Mouse (Mus musculus) lung, postnatal 10 days (tissue): ENCODE measurements around the gene Prrc2a.

Source experiments
- DNase-seq: peaks from one replicate; pipeline ENCODE4 v3.0.0; 2021

Prrc2a gene

GRCm38 (mm10) chr17:35189186-35189585 is 24.5 kb upstream of the Prrc2a start:
- DNase-seq: no peak

DNA sequence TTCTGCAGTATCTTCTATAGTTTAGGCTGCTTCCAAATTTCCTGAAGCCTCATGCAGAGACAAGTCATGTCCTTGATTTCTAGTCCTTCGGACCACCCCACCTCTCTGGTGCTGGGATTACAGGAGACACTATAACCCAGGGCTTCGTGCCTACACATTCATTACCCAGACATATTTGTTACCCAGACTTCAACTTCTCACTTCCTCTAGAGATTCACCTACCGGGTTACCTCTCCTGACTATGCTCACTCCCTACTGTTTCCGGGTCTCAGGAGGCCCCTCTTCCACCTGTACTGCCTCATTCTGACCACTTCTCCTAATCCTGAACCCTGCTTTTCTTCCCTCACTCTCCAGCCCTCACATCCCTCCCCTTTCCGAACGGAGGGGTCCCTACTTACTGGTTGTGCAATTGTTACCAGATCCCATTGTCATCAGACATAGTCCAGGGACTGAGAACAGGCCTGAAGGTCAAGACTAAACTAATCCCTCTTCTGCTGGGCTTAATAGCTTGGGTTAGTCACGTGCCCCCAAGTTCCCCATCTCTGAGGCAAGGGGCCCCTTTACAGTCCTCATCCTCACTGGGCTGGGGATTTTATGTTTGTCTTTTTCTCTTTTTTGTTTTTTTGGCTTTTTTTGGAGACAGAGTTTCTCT is 23.4 kb upstream of the Prrc2a start, which contains the start of gene Lst1:
TSS of gene Lst1 (minus strand) at position 481 of the 652 bp plus-strand sequence.
- DNase-seq: no peak

DNA sequence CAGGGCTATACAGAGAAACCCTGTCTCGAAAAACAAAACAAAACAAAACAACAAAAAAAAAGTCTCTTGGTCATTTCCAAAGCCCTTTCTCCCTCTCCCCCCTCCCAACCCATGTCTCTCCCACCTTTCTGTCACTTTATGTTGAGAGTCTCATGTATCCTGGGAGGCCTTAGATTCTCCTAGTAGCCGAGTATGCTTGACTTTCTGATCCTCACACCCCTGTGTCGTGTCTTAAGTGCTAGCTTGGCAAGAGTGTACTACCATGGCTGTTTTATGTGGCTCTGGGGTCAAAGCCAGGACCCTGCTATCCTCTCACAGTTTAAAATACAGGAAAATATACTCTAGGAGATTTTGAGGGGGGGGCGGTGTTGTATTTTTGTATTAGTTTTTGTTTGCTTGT is 22.6 kb upstream of the Prrc2a start:
- DNase-seq: no peak

DNA sequence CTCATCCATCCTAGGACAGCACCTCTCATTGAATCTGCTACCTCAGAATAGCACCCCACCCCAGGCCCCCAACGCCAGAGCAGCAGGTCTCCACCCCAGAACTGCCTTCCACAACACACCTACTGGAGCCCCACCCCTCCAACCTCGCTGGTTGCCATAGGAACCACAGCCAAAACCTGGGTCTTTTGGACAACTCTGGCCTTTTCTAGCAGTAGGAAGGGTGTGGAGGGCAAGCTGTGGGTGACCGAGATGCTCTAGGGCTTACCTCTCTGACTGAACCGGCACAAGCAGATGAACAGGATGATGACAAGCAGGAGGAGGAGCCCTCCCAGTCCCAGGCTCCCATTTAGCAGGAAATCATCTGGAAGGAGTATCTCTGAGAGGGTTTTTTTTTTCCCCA is 22.0 kb upstream of the Prrc2a start:
- peak; percentile 59 for DNase-seq

DNA sequence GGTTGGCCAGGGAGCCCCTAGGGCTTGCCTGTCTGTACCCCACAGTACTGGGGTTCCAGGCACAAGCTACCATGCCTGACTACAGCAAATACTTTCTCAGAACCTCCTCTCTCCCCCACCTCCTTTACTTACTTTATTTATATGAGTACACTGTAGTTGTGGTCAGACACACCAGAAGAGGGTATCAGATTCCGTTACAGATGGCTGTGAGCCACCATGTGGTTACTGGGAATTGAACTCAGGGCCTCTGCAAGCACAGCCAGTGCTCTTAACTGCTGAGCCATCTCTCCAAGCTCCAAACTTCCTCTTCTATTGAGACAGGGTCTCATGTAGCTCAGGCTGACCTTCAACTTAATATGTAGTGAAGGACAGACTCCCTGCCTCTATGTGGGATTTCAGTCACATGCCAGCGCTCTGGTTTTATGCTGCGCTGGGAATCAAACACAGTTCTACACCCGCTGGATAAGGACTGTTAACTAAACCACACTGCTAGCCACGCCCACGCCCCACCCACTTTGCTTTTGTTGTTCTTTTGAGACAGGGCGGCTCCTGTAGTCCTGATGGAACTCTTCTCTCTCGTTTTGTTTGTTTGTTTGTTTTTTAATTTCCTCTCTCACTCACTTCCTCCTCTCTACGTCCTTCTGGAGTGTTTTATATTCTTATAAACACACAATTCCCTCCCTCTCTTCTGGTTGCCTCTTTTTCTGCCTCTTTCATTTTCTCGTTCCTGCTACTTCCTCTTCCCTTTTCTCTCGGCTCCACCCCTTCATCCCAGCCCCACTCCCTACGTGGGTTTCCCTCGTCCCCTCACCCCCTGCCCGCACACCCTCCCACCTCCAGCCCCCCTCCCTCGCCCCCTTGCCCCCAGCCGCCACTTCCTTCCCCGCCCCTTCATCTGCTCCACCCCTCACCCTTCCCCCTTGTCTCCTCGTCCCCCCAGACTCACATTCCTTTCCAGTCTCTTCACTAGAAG is 21.2 kb upstream of the Prrc2a start:
- DNase-seq: peak; percentile 93

GRCm38 (mm10) chr17:35180093-35180492 is 15.4 kb upstream of the Prrc2a start:
- DNase-seq: no peak

DNA sequence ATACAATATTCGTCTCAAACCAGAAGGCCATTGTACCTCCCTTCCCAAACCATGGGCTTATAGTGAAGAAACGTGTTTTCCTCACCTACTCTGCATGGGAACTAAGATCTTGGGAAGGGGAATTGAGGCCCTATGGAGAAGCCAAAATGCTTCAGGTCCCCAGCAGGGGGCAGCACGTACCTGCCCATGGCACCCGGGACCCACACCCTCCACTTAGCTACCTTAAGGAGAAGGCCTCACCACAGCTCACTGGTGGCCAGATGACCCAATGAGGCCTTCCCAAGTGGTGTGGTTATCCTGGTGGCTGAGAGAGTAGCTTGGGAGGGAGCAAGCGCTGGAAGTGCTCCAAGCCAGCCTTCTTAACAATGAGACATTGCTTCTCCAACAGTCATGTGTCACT is 13.8 kb upstream of the Prrc2a start:
- peak; percentile 85 for DNase-seq

DNA sequence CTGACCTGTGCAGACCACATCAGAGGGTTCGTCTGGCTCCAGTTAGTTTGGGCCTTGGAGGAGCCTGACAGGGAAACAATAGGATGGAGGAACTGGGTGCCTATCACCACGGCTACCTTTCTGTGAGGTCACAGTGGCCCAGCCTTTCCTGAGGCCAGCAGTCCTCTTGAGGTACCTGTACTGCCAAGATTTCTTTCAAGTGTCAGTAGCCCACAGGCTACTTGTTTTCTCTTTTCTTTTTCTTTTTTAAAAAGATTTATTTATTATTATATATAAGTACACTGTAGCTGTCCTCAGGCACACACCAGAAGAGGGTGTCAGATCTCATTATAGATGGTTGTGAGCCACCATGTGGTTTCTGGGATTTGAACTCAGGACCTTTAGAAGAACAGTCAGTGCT is 11.3 kb upstream of the Prrc2a start, which contains the start of gene Aif1:
TSS of gene Aif1 (minus strand) at position 101 of the 400 bp plus-strand sequence.
- DNase-seq: no peak

DNA sequence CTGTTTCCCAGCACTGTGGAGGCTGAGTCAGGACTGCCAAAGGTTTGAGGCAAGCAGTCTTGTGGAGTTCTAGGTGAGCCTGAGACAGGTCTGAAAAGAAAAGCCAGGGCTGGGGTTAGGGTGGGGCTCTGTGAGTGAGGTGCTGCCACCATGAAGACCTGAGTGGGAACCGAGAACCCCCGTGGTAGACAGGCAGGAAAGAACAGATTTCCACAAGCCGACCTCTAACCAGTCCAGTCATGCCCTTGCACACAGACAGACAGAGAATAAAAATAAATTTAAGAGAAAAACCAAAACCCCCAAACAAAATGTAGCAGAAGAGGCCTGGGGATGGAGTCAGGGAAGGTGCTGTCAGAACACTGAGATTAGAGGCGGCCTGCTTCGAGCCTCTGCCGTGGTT is 10.7 kb upstream of the Prrc2a start:
- no peak for DNase-seq

DNA sequence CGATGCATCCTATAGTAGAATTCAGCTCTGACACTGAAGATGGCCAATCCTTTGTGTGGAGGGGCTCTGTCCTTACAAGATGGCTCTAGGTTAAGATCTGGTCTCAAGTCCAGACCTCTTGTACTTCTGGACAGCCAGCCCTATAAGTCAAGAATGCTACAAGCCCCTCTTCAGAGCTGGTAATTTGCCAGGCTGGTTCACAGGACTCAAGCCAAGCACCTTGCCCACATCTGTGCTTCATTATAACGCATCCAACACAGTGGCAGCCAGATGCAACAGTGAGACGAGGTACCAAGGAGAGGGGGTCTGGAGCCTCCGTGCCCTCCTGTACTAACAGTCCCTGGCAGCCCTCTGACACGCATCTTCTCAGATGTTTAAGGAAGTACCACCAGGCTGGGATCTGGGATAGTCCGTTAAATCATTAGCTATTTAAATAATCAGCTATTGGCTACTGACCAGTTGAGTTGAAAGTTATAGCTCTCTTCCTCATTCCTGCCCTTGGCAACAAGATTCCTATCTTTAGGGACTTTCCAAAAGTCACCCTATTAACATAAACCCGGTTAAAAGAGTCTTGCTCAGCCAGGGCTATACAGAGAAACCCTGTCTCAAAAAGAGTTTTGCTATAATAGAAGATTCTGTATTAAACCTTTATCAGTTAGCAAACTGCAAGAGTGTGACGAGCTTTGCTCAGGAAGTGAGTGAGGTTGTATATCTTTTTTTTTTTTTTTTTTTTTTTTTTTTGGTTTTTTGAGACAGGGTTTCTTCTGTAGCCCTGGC is 9.7 kb upstream of the Prrc2a start:
- no peak for DNase-seq

GRCm38 (mm10) chr17:35173329-35173728 is 8.6 kb upstream of the Prrc2a start:
- no peak for DNase-seq

- DNase-seq: no peak
Measured at GRCm38 (mm10) chr17:35172445-35173234, 7.9 kb upstream of the Prrc2a start.

- peak; percentile 49 for DNase-seq
Measured at GRCm38 (mm10) chr17:35168541-35169207, 4.0 kb upstream of the Prrc2a start.

DNA sequence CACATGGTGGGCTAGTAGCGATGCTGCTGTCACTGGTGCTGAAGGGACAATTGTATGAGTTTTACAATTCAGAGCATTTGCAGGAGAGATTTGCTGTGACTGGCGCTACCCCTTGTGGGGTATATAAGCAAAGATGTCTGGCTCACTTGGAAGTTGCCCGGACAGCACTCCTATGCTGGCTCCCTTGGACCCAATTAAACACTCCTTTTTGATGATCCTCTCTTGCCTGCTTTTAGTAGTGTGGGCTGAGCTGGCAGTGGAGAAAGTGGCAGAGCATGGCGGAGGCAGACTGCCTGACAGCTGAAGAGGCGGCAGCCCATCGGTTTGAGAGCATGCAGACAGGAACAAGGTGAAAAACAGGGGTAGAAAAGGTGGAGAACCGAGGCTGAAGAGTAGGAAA is 3.1 kb upstream of the Prrc2a start:
- no peak for DNase-seq

DNA sequence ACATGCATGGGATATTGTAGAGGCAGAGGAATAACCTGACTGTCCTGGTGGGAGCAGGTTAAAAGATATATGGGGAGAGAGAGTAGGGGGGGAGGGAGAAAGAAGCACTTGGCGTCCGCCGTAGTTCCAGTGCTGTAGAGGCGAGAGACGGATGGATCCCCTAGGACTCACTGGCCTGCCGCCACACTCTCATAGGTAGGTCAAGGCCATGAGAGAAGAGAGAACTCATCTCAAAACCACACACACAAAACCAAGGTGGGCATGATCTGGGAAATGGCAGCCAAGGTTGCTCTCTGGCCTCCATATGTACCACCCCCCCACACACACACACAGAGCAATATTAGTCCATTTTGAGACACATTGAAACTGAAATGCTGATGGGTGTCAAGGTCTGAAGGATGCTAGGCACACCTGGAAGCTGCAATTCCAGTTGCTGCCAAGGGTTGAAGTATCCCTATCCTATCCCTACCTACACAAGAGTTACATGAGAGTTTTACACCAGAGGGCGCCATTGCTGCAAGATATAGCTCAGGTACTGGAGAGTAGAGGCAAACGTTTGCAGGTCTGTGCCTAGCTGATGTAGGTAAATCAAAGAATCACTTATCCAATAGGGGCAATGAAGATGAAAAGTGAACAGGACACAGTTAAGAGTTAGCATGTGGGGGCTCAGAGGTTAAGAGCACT is 1.8 kb upstream of the Prrc2a start:
- DNase-seq: peak; percentile 79

DNA sequence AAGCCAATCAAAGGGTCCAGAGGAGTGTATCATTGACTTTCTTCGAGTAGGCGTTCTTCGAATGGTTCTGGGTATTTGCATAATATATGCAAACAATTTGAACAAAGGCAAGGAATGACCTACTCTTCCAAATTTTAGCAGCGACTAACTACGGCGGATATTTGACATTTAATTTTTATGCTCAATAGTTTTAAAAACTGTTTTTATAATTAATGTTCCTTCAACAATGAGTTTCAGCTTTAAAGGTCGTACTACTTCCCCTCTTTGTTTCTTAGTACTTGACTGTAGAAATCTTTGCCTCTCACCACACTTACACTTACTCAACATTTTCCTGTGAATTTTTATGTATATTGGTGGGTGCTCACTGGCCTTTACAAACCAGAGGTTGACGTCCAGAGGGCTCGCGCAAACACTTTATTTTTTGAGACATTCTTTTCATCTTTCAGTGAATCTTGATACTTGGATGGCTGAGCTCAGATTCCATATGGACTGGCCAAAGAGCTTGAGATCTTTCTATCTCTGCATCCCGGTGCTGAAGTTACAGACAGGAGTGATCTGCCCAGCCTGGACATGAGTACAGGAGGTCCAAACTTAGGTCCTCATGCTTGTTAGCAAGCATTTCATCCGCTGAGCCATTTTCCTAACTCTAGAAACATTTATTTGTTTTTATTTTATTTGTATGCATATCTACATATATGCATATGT is 906 bp upstream of the Prrc2a start:
- no peak for DNase-seq

GRCm38 (mm10) chr17:35164218-35164567 is 504 bp downstream of the Prrc2a start:
- no peak for DNase-seq

DNA sequence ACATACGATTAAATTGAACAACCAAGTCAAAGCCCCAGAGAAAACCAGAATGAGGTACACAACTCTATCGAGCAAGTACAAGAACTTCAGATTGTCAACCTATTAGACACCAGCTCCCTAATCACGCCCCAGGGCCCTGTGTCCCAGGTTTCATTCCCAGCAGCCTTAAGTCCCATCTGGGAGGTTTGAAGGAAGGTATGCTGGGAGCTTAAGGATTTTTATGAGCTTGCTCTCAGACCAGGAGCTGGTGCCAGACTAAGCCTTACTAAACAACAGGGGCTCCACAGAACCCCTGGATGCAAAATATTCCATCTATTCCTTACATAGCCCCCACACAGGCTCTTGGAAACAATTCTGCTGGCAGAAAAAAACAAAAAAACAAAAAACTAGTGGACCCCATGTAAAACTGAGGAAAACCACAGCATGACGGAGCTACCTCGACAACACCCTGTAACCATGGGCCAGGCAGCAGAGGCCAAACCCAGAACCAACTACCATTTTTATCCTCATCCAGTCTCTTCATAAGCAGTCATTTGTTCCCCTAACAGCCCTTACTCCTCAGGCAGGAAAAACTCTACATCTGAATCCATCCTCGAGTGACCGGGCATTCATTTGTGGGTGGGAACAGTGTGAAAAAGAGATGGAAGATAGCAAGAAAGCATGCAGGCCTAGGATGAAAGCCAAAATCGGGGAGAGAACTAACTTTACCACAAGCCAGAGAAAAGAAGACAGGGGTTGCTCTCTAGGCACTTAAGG is 1.2 kb downstream of the Prrc2a start:
- no peak for DNase-seq

DNA sequence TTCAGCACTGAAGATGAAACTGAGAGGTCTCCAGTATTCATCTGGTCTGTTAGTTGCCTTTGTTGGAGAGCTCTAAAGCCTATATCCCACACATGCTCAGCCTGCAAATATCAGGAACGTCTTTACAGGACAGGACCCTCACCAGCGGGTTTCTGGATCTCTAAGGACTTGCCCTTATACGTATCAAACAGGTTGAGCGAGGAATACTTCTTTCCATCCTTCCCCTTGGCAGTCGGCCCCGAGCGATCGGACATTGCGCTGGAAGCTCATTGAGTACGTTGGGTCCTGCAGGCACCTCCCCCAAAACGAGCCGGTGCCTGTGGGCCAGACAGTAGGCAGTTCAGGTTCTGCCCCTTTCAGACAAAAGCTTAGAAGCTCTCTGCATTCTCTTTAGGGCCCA is 2.0 kb downstream of the Prrc2a start:
- DNase-seq: peak; percentile 55

GRCm38 (mm10) chr17:35162121-35162520 is 2.6 kb downstream of the Prrc2a start:
- DNase-seq: no peak
